9 mouse cellular contexts compared by ENCODE assay signal in genomic region chr2:165417291-165417690, GRCm38 (mm10). TPM values are rescaled to one million over a fixed set of nuclear protein-coding genes. Genes with fewer than 3 reads are reported as not detected.
DNase-seq lines count a peak whose midpoint lies in the region; ATAC-seq lines count a peak whose summit lies in the region.
"Had no signal": no experiment of that assay in that cellular context is flagged by ENCODE, and none has a peak within 500 bp of the region (broad histone marks: within the 10 kb centered on the region; RNA-seq: fewer than 3 reads in every experiment).

No protein-coding gene starts in this region.

- no peak overlapping the region for H3K9ac ChIP-seq in heart, embryonic 15.5 days
- H3K9ac ChIP-seq in heart, embryonic 11.5 days (ENCODE audit: low read depth, low read length) = no peak overlapping the region
- no peak overlapping the region for H3K9ac ChIP-seq in midbrain, embryonic 15.5 days
- H3K9ac ChIP-seq in intestine, embryonic 16.5 days (ENCODE audit: low read depth, low read length) = no peak overlapping the region

- H3K27ac ChIP-seq in heart, embryonic 15.5 days = no peak overlapping the region; the same call in 1 of the 2 replicates
- no peak overlapping the region for H3K27ac ChIP-seq in heart, embryonic 11.5 days (ENCODE audit: low read depth, low read length)
- peak overlapping the region; percentile 75 for H3K27ac ChIP-seq in midbrain, embryonic 15.5 days
- no peak overlapping the region for H3K27ac ChIP-seq in intestine, embryonic 16.5 days (ENCODE audit: low read length)

- peaks cover 9% of the 10 kb centered on the region for H3K4me1 ChIP-seq in heart, embryonic 15.5 days (replicated peaks)
- 0 out of 2 replicates have a peak, but pooled peaks cover 3% of the 10 kb centered on the region for H3K4me1 ChIP-seq in heart, embryonic 11.5 days (ENCODE audit: control insufficient read depth, insufficient read depth, low read length)
- peaks cover 46% of the 10 kb centered on the region for H3K4me1 ChIP-seq in midbrain, embryonic 15.5 days
- no peaks in the 10 kb centered on the region for H3K4me1 ChIP-seq in intestine, embryonic 16.5 days (ENCODE audit: control insufficient read depth, insufficient read depth, low read length)

- 51% methylated on average over 7 of the region's 7 CpGs for WGBS in heart, embryonic 15.5 days
- WGBS in heart, embryonic 11.5 days (ENCODE audit: insufficient replicate concordance) = 61% methylated on average over 7 of the region's 7 CpGs
- WGBS in midbrain, embryonic 15.5 days = 33% methylated on average over 7 of the region's 7 CpGs
- 67% methylated on average over 7 of the region's 7 CpGs for WGBS in intestine, embryonic 16.5 days

- no peaks in the 10 kb centered on the region for H3K36me3 ChIP-seq in heart, embryonic 15.5 days
- no peaks in the 10 kb centered on the region for H3K36me3 ChIP-seq in heart, embryonic 11.5 days (ENCODE audit: control insufficient read depth, insufficient read depth, low read length)
- no peaks in the 10 kb centered on the region for H3K36me3 ChIP-seq in midbrain, embryonic 15.5 days (replicated peaks)
- H3K36me3 ChIP-seq in intestine, embryonic 16.5 days (ENCODE audit: control insufficient read depth, insufficient read depth, low read length) = no peaks in the 10 kb centered on the region

- no peaks in the 10 kb centered on the region for H3K9me3 ChIP-seq in heart, embryonic 15.5 days (replicated peaks)
- H3K9me3 ChIP-seq in heart, embryonic 11.5 days (replicated peaks; ENCODE audit: control insufficient read depth, low read length) = no peaks in the 10 kb centered on the region
- no peaks in the 10 kb centered on the region for H3K9me3 ChIP-seq in midbrain, embryonic 15.5 days
- no peaks in the 10 kb centered on the region for H3K9me3 ChIP-seq in intestine, embryonic 16.5 days (ENCODE audit: control insufficient read depth, low read length)

- no peaks in the 10 kb centered on the region for H3K27me3 ChIP-seq in heart, embryonic 15.5 days
- no peaks in the 10 kb centered on the region for H3K27me3 ChIP-seq in heart, embryonic 11.5 days (ENCODE audit: control insufficient read depth, insufficient read depth, low read length)
- H3K27me3 ChIP-seq in midbrain, embryonic 15.5 days (replicated peaks) = no peaks in the 10 kb centered on the region
- H3K27me3 ChIP-seq in intestine, embryonic 16.5 days (replicated peaks; ENCODE audit: control insufficient read depth, insufficient read depth, low read length) = no peaks in the 10 kb centered on the region

- DNase-seq in cerebellum, postnatal 14 days = peak; percentile 73 to 82
- DNase-seq in heart, postnatal 4 days = peak; percentile 55
- peak; percentile 80 to 82 for DNase-seq in layer of hippocampus, postnatal 36 days
- DNase-seq in thymus, postnatal 14 days = no peak

- H3K4me3 ChIP-seq in heart, embryonic 15.5 days = no peak overlapping the region
- H3K4me3 ChIP-seq in heart, embryonic 11.5 days (ENCODE audit: low read depth, low read length) = no peak overlapping the region
- H3K4me3 ChIP-seq in midbrain, embryonic 15.5 days = no peak overlapping the region
- no peak overlapping the region for H3K4me3 ChIP-seq in intestine, embryonic 16.5 days (ENCODE audit: low read length)

- H3K4me2 ChIP-seq in heart, embryonic 15.5 days = no peak overlapping the region
- H3K4me2 ChIP-seq in heart, embryonic 11.5 days = no peak overlapping the region
- H3K4me2 ChIP-seq in midbrain, embryonic 15.5 days = no peak overlapping the region
- H3K4me2 ChIP-seq in intestine, embryonic 16.5 days (ENCODE audit: low read depth, low read length) = no peak overlapping the region

- ATAC-seq in heart, embryonic 15.5 days (replicated peaks; ENCODE audit: insufficient number of reproducible peaks, insufficient read depth, low FRiP score, low read depth) = 0 out of 2 replicates have a peak, but pooled peaks have one; percentile 41
- no peak; the same call in 1 of the 2 replicates for ATAC-seq in heart, embryonic 11.5 days (replicated peaks; ENCODE audit: insufficient number of reproducible peaks, low FRiP score, low TSS enrichment)
- ATAC-seq in midbrain, embryonic 15.5 days (replicated peaks) = peak; percentile 57; the same call in 1 of the 2 replicates
- no peak for ATAC-seq in intestine, embryonic 16.5 days

RNA-seq across cellular contexts. Expression of gene Ocstamp, which starts 17.1 kb away (rescaled TPM):
- polyA plus RNA-seq in heart, embryonic 15.5 days (2015; fragmentation: Nextera tagmentation; extraction: Ambion mirVana) = 0.03 and 0.09 TPM in 2 replicates
- 0.06 TPM in 1 of 2 replicates, not detected in the other for polyA plus RNA-seq in heart, embryonic 11.5 days (2014; fragmentation: Nextera tagmentation; extraction: Ambion mirVana)
- not detected for total RNA-seq in heart, postnatal 4 days (2021)
- total RNA-seq in layer of hippocampus, postnatal 36 days (2021) = not detected
- not detected in 2 replicates for polyA plus RNA-seq in midbrain, embryonic 15.5 days (2015; fragmentation: Nextera tagmentation; extraction: Ambion mirVana)
- polyA plus RNA-seq in intestine, embryonic 16.5 days (2015; fragmentation: Nextera tagmentation; extraction: Ambion mirVana) = 1.1 TPM in 2 replicates

RNA-seq across cellular contexts. Expression of gene Zfp334, which starts 29.2 kb away (rescaled TPM):
- 3.4 and 4.2 TPM in 2 replicates for polyA plus RNA-seq in heart, embryonic 15.5 days (2015; fragmentation: Nextera tagmentation; extraction: Ambion mirVana)
- 9.2 and 10.7 TPM in 2 replicates for polyA plus RNA-seq in heart, embryonic 11.5 days (2014; fragmentation: Nextera tagmentation; extraction: Ambion mirVana)
- total RNA-seq in heart, postnatal 4 days (2021) = 1 to 10 TPM; 4.0 to 4.6 TPM
- total RNA-seq in layer of hippocampus, postnatal 36 days (2021) = 10 to 100 TPM; 15.6 to 16.5 TPM
- 10.1 and 10.3 TPM in 2 replicates for polyA plus RNA-seq in midbrain, embryonic 15.5 days (2015; fragmentation: Nextera tagmentation; extraction: Ambion mirVana)
- polyA plus RNA-seq in intestine, embryonic 16.5 days (2015; fragmentation: Nextera tagmentation; extraction: Ambion mirVana) = 3.6 TPM in 2 replicates

RNA-seq across cellular contexts. Expression of gene Zfp663, which starts 48.8 kb away (rescaled TPM):
- 0.20 and 0.24 TPM in 2 replicates for polyA plus RNA-seq in heart, embryonic 15.5 days (2015; fragmentation: Nextera tagmentation; extraction: Ambion mirVana)
- polyA plus RNA-seq in heart, embryonic 11.5 days (2014; fragmentation: Nextera tagmentation; extraction: Ambion mirVana) = 0.28 and 0.69 TPM in 2 replicates
- total RNA-seq in heart, postnatal 4 days (2021) = not detected
- total RNA-seq in layer of hippocampus, postnatal 36 days (2021) = under 1 TPM; 0.15 to 0.66 TPM
- polyA plus RNA-seq in midbrain, embryonic 15.5 days (2015; fragmentation: Nextera tagmentation; extraction: Ambion mirVana) = 8.5 and 10.9 TPM in 2 replicates
- polyA plus RNA-seq in intestine, embryonic 16.5 days (2015; fragmentation: Nextera tagmentation; extraction: Ambion mirVana) = 0.45 and 0.64 TPM in 2 replicates
- total RNA-seq: ES-E14 had no signal

RNA-seq across cellular contexts. Expression of gene Slc13a3, which starts 55.7 kb away (rescaled TPM):
- polyA plus RNA-seq in heart, embryonic 15.5 days (2015; fragmentation: Nextera tagmentation; extraction: Ambion mirVana) = 0.24 and 0.27 TPM in 2 replicates
- polyA plus RNA-seq in heart, embryonic 11.5 days (2014; fragmentation: Nextera tagmentation; extraction: Ambion mirVana) = 0.29 and 0.61 TPM in 2 replicates
- under 1 TPM in 1 of 2 experiments, not detected in 1; 0.10 TPM for total RNA-seq in heart, postnatal 4 days (2021)
- total RNA-seq in layer of hippocampus, postnatal 36 days (2021) = 10 to 100 TPM in 1 of 2 experiments, 1 to 10 TPM in 1; 6.9 to 10.7 TPM
- polyA plus RNA-seq in midbrain, embryonic 15.5 days (2015; fragmentation: Nextera tagmentation; extraction: Ambion mirVana) = 10.1 and 11.5 TPM in 2 replicates
- 0.40 and 0.56 TPM in 2 replicates for polyA plus RNA-seq in intestine, embryonic 16.5 days (2015; fragmentation: Nextera tagmentation; extraction: Ambion mirVana)

Comparison
In these comparisons a context has a peak if more than half of its experiments do, and no peak if none do; other contexts are left out.
1. ATAC-seq: peak in heart, embryonic 15.5 days (single experiment) and midbrain, embryonic 15.5 days (single experiment); none in heart, embryonic 11.5 days (single experiment) and intestine, embryonic 16.5 days (single experiment).